Mouse (Mus musculus): Measurements from ENCODE around the gene Il12rb1. TPM values are rescaled to one million over a fixed set of nuclear protein-coding genes. Genes with fewer than 3 reads are reported as not detected.
A peak's percentile ranks its signal among the peaks of the same experiment; 100 is the strongest.

The Il12rb1 gene
- polyA plus RNA-seq, 1 experiment from 2014 or later = not detected

DNA sequence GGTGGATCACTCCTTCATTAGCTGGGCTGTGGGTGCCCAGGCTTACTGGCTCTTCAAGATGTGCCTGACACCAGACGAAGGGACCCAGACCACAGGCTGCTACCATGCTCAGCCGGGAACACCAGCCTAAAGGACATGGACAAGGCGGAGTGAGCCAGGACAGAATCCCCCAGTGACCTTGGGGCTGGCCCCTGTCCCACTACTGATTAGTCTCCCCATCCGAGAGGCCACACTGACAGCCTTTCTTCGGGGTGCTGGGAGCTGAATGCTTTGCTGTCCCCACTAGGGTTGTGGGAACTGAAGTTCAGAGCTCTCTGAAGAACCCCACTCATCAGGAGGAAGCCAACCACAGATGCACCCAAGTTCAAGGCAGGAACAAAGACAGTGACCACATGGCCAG, 33.0 kb upstream of the Il12rb1 start:
- H3K27ac ChIP-seq = no peak overlapping the region
- H3K27me3 ChIP-seq = no peaks in the 10 kb centered on the region
- ATAC-seq (ENCODE audit: low FRiP score) = no peak
- peaks cover 68% of the 10 kb centered on the region for H3K36me3 ChIP-seq
- peak overlapping the region; percentile 87 for H3K9ac ChIP-seq
- peaks cover 42% of the 10 kb centered on the region for H3K4me1 ChIP-seq
- no peaks in the 10 kb centered on the region for H3K9me3 ChIP-seq (replicated peaks)
- 92% methylated on average over 5 of the region's 5 CpGs for WGBS
- peak overlapping the region; percentile 90 for H3K4me2 ChIP-seq (replicated peaks)
- H3K4me3 ChIP-seq = peak overlapping the region; percentile 82

DNA sequence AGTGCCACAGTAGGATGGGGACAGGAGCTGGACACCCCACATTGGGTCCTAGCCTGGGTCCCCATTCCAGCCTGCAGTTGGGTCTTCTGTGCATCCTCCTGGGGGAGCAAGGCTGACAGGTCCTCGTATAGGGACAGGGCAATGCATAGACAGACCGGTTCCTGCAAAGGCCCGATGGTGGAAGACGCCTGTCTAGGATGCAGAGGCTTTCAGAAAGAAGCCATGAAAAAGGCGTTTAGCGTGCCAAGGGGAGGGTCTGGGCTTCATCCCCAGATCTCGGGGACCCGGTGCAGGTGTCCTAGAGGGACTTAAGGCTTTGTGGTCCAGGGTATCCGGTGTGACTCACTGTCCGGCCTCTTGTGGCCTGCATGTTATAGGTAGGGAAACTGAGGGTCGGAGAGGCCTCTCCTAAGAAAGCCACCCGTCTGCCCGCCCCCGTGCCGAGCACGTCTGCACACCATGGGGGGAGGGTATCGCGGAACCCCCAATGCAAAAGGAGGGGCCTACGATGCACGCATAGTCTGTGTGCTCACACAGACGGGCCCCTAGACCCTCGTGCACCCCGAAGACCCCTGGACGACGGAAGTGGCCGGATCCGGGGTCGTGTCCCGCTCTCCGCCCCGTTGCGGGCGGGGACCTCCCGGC, 32.3 kb upstream of the Il12rb1 start:
- H3K4me2 ChIP-seq (replicated peaks) = peak overlapping the region; percentile 90
- no peaks in the 10 kb centered on the region for H3K27me3 ChIP-seq
- H3K9ac ChIP-seq = peak overlapping the region; percentile 87
- 2% methylated on average over 32 of the region's 34 CpGs for WGBS
- H3K27ac ChIP-seq = peak overlapping the region; percentile 96
- no peak; the same call in none of the 2 replicates for ATAC-seq (ENCODE audit: low FRiP score)
- peaks cover 42% of the 10 kb centered on the region for H3K4me1 ChIP-seq
- H3K36me3 ChIP-seq = peaks cover 68% of the 10 kb centered on the region
- peak overlapping the region; percentile 82 for H3K4me3 ChIP-seq
- no peaks in the 10 kb centered on the region for H3K9me3 ChIP-seq (replicated peaks)

DNA sequence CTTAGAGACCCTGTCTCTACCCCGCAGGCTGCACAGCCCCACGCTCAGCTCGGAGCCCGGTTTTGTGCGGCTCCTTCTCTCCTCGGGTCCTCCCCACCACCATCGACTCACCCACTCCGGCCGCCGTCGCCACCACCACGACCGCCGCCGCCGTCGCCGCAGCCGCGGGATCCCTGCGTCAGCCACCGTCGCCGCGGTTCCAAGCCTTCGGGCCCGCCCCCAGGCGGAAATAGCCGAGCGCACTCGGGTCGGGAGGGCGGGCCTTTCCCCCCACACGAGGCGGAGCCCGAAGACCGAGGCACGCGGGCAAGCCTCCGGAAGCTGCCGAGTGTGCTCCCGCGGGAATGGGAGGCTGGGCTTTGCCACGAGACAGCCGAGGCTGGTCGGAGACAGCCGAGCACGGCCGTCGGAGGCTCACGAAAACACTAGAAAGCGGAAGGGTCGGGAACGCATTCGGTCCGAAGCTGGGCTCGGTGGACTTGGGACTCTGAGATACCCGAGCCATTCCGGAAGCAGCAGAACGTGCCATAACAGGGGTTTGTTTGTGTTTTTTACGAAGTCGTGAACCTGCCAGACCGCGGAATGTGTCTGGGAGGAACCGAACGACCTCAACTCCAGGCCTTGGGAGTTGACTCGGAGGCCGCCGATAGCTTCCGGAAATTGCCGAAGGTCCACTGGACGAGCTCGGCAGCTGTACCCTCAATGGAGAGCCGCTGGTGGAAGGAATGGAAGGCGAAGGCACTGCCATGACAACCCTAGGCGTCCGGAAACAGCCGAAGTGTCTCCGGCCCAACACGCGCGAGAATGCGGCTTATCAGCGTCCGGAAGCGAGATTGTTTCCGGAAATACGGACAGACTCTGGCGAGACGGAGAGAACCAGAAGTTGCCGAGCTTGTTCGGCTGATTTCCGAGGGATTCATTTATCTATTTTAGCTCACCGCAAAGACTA, 31.5 kb upstream of the Il12rb1 start, which contains the start of gene Pik3r2:
Pik3r2 (minus strand) TSS at position 218 of the 949 bp plus-strand sequence.
- H3K27ac ChIP-seq = peak within 1 kb of the TSS; percentile 96
- no peaks in the 10 kb centered on the region for H3K27me3 ChIP-seq
- H3K36me3 ChIP-seq = peaks cover 65% of the 10 kb centered on the region
- under 1% methylated on average over 91 of the region's 94 CpGs for WGBS
- H3K9me3 ChIP-seq (replicated peaks) = no peaks in the 10 kb centered on the region
- H3K4me1 ChIP-seq = peaks cover 42% of the 10 kb centered on the region
- peak; percentile 91 for ATAC-seq (ENCODE audit: low FRiP score)
- peak within 1 kb of the TSS; percentile 87 for H3K9ac ChIP-seq
- peak within 1 kb of the TSS; percentile 82 for H3K4me3 ChIP-seq
- peak within 1 kb of the TSS; percentile 90 for H3K4me2 ChIP-seq (replicated peaks)

DNA sequence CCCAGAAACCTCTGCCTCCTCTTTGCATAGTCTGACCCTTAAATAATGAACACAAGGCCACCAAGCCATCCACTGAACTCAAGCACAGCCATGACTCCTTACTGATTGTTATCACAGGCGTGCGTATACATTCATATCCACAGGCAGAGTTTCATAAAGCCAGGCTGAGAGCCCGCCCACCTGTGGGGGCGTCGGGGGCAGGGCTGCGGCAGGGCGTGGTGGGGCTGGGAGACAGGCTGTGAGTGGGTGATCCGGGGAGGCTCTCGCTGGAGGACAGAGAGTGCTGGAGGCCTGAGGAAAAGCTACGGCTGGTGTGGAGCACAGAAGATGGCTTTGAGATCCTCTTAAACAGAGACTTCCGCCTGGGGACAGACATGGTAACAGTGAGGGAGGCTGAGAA, 28.2 kb upstream of the Il12rb1 start:
- Histone ChIP-seq H3K9me3 (replicated peaks) (no peaks in the 10 kb centered on the region), H3K36me3 (peaks cover 61% of the 10 kb centered on the region), H3K27ac (no peak overlapping the region), H3K4me2 (replicated peaks) (no peak overlapping the region), H3K4me3 (no peak overlapping the region), H3K27me3 (no peaks in the 10 kb centered on the region), H3K4me1 (peaks cover 22% of the 10 kb centered on the region), H3K9ac (no peak overlapping the region)
- no peak for ATAC-seq (ENCODE audit: low FRiP score)
- WGBS = 83% methylated on average over 11 of the region's 11 CpGs

DNA sequence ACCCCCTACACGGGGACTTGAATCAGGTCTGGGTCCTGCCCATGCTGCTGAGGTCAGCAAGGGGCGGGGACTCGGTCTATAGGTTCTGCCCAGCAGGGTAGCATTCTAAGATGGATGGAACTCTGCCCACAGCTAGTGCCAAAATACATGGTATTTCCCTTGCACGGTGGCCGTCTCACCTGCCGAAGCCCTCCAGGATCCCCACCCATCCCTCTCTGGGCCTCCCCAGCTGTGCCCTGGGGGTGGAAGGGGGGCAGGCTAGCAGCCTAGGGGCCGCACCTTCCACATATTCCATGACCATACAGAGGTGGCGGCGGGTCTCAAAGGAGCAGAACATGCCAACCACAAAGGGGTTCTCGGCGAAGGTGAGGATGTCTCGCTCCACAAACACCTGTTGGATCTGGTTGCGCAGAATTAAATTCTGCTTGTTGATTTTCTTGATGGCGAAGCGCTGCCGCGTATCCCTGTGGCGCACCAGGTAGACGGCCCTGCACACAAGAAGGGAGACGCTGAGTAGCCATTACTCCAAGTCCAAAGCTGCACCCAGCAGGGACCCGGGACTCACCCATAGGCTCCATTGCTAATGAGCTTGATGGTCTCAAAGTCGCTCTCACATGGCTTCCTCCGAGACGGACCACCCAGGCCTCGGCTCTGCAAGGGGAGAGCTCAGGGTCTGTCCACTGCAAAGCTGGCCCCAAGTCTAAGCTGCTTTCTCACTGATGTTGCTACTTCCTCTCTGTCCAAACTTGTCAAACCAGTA, 21.8 kb upstream of the Il12rb1 start:
- peaks cover 23% of the 10 kb centered on the region for H3K4me1 ChIP-seq
- H3K27ac ChIP-seq = no peak overlapping the region
- peaks cover 3% of the 10 kb centered on the region; the same call in 1 of the 2 replicates for H3K27me3 ChIP-seq
- ATAC-seq (ENCODE audit: low FRiP score) = no peak
- H3K4me3 ChIP-seq = no peak overlapping the region
- H3K36me3 ChIP-seq = peaks cover 65% of the 10 kb centered on the region
- H3K9me3 ChIP-seq (replicated peaks) = no peaks in the 10 kb centered on the region
- no peak overlapping the region for H3K9ac ChIP-seq
- 86% methylated on average over 25 of the region's 25 CpGs for WGBS
- no peak overlapping the region for H3K4me2 ChIP-seq (replicated peaks)

DNA sequence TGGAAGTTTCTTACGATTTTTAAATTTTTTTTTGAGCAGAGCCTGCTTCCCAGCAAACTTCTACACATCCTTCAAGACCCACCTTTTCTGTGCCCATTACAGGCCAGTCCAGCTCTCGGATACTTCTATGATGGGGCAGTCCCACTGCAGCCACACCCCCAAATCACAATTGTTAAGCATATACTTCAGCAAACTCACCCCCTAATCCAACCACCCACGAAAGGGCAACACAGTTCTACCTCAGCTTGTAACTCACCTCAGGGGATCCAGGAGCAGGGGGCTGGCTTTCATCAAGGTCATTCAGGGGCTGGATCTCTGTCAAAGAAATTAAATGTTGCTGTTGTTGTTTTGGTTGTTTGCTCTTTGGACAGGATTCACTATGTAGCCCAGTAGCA, 21.2 kb upstream of the Il12rb1 start:
- Histone ChIP-seq H3K9me3 (replicated peaks) (no peaks in the 10 kb centered on the region), H3K9ac (no peak overlapping the region), H3K27ac (no peak overlapping the region), H3K4me2 (replicated peaks) (no peak overlapping the region), H3K4me3 (no peak overlapping the region), H3K27me3 (peaks cover 3% of the 10 kb centered on the region; the same call in 1 of the 2 replicates), H3K36me3 (peaks cover 64% of the 10 kb centered on the region), H3K4me1 (peaks cover 29% of the 10 kb centered on the region)
- ATAC-seq (ENCODE audit: low FRiP score) = no peak
- WGBS = 91% methylated on average over 3 of the region's 3 CpGs

DNA sequence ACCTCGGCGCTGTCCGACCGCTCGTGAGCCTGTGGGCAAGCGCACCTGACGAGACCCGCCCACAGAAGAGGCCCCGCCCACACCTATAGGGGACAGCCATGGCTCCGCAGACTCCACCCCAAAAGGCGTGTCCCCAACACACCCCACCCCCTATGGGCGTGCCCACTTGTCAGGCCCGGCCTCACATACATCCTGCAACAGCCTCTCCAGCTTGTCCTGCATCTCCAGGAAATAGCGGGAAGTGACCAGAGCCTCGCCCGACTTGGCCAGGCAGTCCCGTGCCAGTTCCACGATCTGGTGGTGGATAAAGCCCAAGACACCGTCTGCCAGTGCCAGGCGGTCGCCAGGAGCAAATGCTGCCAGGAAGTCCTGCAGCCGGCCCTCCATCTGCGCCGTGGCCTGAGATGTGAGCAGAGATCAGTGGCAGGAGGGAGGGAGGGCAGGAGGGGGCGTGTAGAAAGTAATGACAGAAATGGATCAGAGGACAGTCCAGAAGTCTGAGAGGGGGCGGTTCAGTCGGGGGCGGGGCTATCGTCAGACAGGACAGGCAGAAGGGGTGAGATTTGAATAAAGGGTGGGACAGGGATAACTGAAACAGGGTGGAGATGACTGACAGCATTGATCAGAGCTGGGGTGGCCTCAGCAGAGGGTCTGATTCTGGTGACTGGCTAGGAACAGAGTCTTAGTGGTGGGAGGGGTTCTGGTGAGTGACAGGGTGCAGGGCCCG, 20.1 kb upstream of the Il12rb1 start:
- Histone ChIP-seq H3K4me1 (peaks cover 36% of the 10 kb centered on the region), H3K36me3 (peaks cover 58% of the 10 kb centered on the region), H3K9ac (peak overlapping the region; percentile 5; the same call in 1 of the 2 replicates), H3K9me3 (replicated peaks) (no peaks in the 10 kb centered on the region), H3K4me3 (0 out of 2 replicates have a peak overlapping the region, but pooled peaks have one; percentile 1), H3K27ac (no peak overlapping the region), H3K4me2 (replicated peaks) (peak overlapping the region; percentile 24), H3K27me3 (peaks cover 3% of the 10 kb centered on the region; the same call in 1 of the 2 replicates)
- ATAC-seq (ENCODE audit: low FRiP score) = no peak
- WGBS = 19% methylated on average over 30 of the region's 30 CpGs

DNA sequence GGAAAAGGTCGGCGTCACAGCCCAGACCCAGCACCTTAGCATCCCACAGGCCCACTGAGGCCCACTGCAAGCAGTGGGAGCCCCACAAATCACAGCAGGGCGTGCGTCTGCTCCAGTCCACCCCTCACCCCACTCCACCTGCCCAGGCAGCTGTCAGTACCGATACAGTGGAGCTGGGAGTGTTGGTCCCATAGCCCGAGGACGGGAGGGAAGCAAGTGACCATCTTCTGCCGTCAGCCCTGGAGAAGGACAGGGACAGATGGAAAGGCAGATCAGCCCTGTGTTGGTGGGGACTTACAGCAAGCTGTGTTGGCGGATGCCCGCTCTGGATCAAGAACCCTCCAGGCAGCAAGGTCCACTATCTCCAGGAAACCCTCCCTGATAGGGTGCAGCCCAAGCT, 19.2 kb upstream of the Il12rb1 start:
- H3K36me3 ChIP-seq = peaks cover 49% of the 10 kb centered on the region

DNA sequence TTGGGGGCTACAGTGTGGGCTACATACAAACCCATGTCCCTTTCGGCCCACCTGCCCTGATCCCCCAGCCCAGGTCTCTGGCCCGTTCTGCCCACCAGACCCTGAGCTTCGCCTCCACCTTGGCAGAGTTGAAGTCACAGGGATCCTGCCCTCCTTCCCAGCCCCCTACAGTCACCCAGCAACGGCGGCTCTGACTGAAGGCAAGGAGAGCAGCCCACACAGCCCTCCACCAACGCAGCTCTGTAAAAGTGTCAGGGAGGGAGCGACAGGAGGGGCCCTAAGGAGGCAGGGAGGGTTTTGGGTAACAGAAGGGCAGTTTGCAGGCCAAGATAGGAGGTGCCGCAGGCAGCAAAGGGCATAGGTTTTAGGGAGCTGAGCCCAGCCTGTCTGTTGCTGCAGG, 17.4 kb upstream of the Il12rb1 start:
- peaks cover 31% of the 10 kb centered on the region for H3K36me3 ChIP-seq
- no peak for ATAC-seq (ENCODE audit: low FRiP score)
- H3K9me3 ChIP-seq (replicated peaks) = no peaks in the 10 kb centered on the region
- peaks cover 21% of the 10 kb centered on the region for H3K27me3 ChIP-seq
- peaks cover 41% of the 10 kb centered on the region for H3K4me1 ChIP-seq
- no peak overlapping the region for H3K27ac ChIP-seq
- H3K4me3 ChIP-seq = no peak overlapping the region
- H3K9ac ChIP-seq = peak overlapping the region; percentile 85
- WGBS = 61% methylated on average over 8 of the region's 8 CpGs
- peak overlapping the region; percentile 60 for H3K4me2 ChIP-seq (replicated peaks)

More for the DNA sequence above, 19.2 kb upstream of the Il12rb1 start:
- H3K9me3 ChIP-seq (replicated peaks) = no peaks in the 10 kb centered on the region
- H3K4me2 ChIP-seq (replicated peaks) = no peak overlapping the region
- peaks cover 6% of the 10 kb centered on the region for H3K27me3 ChIP-seq
- ATAC-seq (ENCODE audit: low FRiP score) = no peak
- 79% methylated on average over 10 of the region's 10 CpGs for WGBS
- no peak overlapping the region for H3K9ac ChIP-seq
- peaks cover 41% of the 10 kb centered on the region for H3K4me1 ChIP-seq
- no peak overlapping the region for H3K4me3 ChIP-seq
- H3K27ac ChIP-seq = no peak overlapping the region

DNA sequence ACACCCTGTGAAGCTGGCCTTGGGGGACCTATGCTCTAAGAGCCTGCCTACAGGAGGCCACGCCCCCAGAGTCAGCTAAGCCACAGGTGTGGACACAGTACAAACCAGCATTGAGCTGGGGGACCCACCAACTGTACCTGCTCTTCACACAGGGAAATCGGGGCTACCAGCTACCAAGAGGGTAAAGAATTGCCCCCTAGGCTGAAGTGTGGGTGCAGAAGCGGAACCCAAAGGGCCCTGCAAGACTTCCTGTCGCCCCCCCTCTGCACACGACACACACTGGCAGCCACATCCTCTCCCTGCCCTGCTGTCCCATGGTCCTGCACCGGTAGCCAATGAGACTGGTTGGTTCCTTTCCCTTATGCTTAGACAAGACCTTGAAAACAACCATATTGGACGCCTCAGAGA, 17.0 kb upstream of the Il12rb1 start:
- WGBS = 79% methylated on average over 7 of the region's 7 CpGs
- ATAC-seq (ENCODE audit: low FRiP score) = no peak
- Histone ChIP-seq H3K27ac (peak overlapping the region; percentile 17; the same call in 1 of the 2 replicates), H3K4me1 (peaks cover 43% of the 10 kb centered on the region), H3K9me3 (replicated peaks) (no peaks in the 10 kb centered on the region), H3K27me3 (peaks cover 23% of the 10 kb centered on the region), H3K9ac (peak overlapping the region; percentile 85), H3K36me3 (peaks cover 26% of the 10 kb centered on the region), H3K4me3 (peak overlapping the region; percentile 66), H3K4me2 (replicated peaks) (peak overlapping the region; percentile 60)

DNA sequence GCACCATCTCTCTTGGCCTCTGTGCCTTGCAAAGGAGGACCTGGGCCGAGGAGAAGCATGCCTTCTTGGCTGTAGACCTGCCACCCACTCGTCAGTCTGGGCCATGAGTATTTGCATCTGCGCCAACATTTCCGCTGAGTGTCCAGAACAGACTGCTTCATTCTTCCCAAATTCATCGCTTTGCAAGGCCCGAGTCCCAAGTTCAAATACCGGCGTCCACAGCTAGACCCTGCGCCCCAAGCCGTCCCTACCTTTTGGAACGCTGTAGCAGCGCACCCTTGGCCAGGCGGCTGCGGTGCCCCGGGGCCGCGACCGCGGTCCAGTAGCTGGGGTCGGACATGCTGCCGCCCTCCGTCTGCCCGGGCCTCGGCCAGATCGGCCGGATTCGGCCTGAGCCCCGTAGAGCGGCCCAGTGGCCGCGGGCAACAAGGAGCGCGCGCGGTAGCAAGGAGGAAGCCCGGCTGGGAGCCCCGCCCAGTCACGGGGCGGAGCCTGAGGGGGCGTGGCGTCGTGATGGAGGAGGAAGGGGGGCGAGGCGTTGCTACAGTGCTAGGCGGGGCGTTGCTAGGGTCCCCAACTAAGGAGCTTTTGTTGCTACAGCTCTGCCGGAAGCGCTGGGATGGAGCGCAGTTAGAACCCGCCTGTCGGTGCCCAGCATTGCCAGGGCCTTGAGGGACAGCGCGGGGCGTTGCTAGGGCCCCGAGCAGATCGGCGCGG, 16.1 kb upstream of the Il12rb1 start:
- Histone ChIP-seq H3K36me3 (peaks cover 18% of the 10 kb centered on the region), H3K27me3 (peaks cover 26% of the 10 kb centered on the region), H3K9me3 (replicated peaks) (no peaks in the 10 kb centered on the region), H3K27ac (peak overlapping the region; percentile 91), H3K9ac (peak overlapping the region; percentile 85), H3K4me3 (peak overlapping the region; percentile 66), H3K4me1 (peaks cover 47% of the 10 kb centered on the region), H3K4me2 (replicated peaks) (peak overlapping the region; percentile 60)
- ATAC-seq (ENCODE audit: low FRiP score) = peak; percentile 88
- WGBS = 6% methylated on average over 58 of the region's 58 CpGs

All from hindbrain, embryonic 12.5 days (tissue).